ENCODE assay signal across 14 mouse cellular contexts in genomic region chr2:106895326-106896023, GRCm38 (mm10).
DNase-seq lines count a peak whose midpoint lies in the region; ATAC-seq and TF ChIP-seq lines count a peak whose summit lies in the region.
"Had no signal": no experiment of that assay in that cellular context is flagged by ENCODE, and none has a peak within 500 bp of the region (broad histone marks: within the 10 kb centered on the region; RNA-seq: fewer than 3 reads in every experiment).

No protein-coding gene starts in this region.

- H3K27ac ChIP-seq in hindbrain, embryonic 12.5 days: peak overlapping the region; percentile 23; the same call in 1 of the 2 replicates
- peak overlapping the region; percentile 55 for H3K27ac ChIP-seq in midbrain, embryonic 14.5 days (replicated peaks; ENCODE audit: low read depth, low read length)
- no peak overlapping the region for H3K27ac ChIP-seq in liver, postnatal 0 days (ENCODE audit: low read depth)
- H3K27ac ChIP-seq: kidney, postnatal 0 days; left cerebral cortex, adult 2 months had no signal

- no peak for TF ChIP-seq EP300 in liver, postnatal 0 days (IDR thresholded peaks at IDR 0.05; ENCODE audit: low read depth)

- H3K9me3 ChIP-seq in hindbrain, embryonic 12.5 days (replicated peaks): no peaks in the 10 kb centered on the region
- no peaks in the 10 kb centered on the region for H3K9me3 ChIP-seq in midbrain, embryonic 14.5 days (ENCODE audit: control insufficient read depth, low read length)
- no peaks in the 10 kb centered on the region for H3K9me3 ChIP-seq in liver, postnatal 0 days (ENCODE audit: low read length)

- no peaks in the 10 kb centered on the region for H3K27me3 ChIP-seq in hindbrain, embryonic 12.5 days
- H3K27me3 ChIP-seq in midbrain, embryonic 14.5 days (ENCODE audit: control insufficient read depth, insufficient read depth, low read length): no peaks in the 10 kb centered on the region
- H3K27me3 ChIP-seq in liver, postnatal 0 days (ENCODE audit: insufficient read depth, low read length): no peaks in the 10 kb centered on the region

- no peak overlapping the region for H3K9ac ChIP-seq in hindbrain, embryonic 12.5 days
- no peak overlapping the region for H3K9ac ChIP-seq in midbrain, embryonic 14.5 days (replicated peaks; ENCODE audit: low read length)
- H3K9ac ChIP-seq in liver, postnatal 0 days (replicated peaks): no peak overlapping the region

- no peak for TF ChIP-seq POLR2A in brain, embryonic 14.5 days (IDR thresholded peaks at IDR 0.05; ENCODE audit: borderline replicate concordance, extremely low read depth, insufficient read depth, insufficient read length, poor library complexity, severe bottlenecking)

- no peak overlapping the region for H3K4me2 ChIP-seq in hindbrain, embryonic 12.5 days (replicated peaks)
- H3K4me2 ChIP-seq in midbrain, embryonic 14.5 days (ENCODE audit: low read length): no peak overlapping the region
- H3K4me2 ChIP-seq in liver, postnatal 0 days (ENCODE audit: low read depth, low read length): no peak overlapping the region

- no peak for TF ChIP-seq CTCF in brain, embryonic 14.5 days (IDR thresholded peaks at IDR 0.05; ENCODE audit: borderline replicate concordance, extremely low read depth, insufficient read depth, insufficient read length)
- TF ChIP-seq CTCF in liver, postnatal 0 days (IDR thresholded peaks at IDR 0.05; ENCODE audit: low read depth): no peak

- 15% methylated on average over 11 of the region's 11 CpGs for WGBS in hindbrain, embryonic 12.5 days
- 10% methylated on average over 11 of the region's 11 CpGs for WGBS in midbrain, embryonic 14.5 days
- WGBS in liver, postnatal 0 days (ENCODE audit: insufficient replicate concordance): 30% methylated on average over 11 of the region's 11 CpGs

- no peaks in the 10 kb centered on the region for H3K36me3 ChIP-seq in hindbrain, embryonic 12.5 days
- no peaks in the 10 kb centered on the region for H3K36me3 ChIP-seq in midbrain, embryonic 14.5 days (ENCODE audit: control insufficient read depth, insufficient read depth, low read length)
- H3K36me3 ChIP-seq in liver, postnatal 0 days (replicated peaks; ENCODE audit: insufficient read depth, low read length): no peaks in the 10 kb centered on the region

- H3K4me1 ChIP-seq in hindbrain, embryonic 12.5 days: peaks cover 8% of the 10 kb centered on the region
- peaks cover 6% of the 10 kb centered on the region; the same call in 1 of the 2 replicates for H3K4me1 ChIP-seq in midbrain, embryonic 14.5 days (ENCODE audit: control insufficient read depth, insufficient read depth, low read length)
- no peaks in the 10 kb centered on the region for H3K4me1 ChIP-seq in liver, postnatal 0 days (ENCODE audit: insufficient read depth)

- peak; percentile 79 for ATAC-seq in hindbrain, embryonic 12.5 days (ENCODE audit: low FRiP score)
- peak; percentile 88 for ATAC-seq in midbrain, embryonic 14.5 days (ENCODE audit: low FRiP score, low TSS enrichment)
- ATAC-seq in liver, postnatal 0 days: no peak

- no peak overlapping the region for H3K4me3 ChIP-seq in hindbrain, embryonic 12.5 days
- H3K4me3 ChIP-seq in midbrain, embryonic 14.5 days (replicated peaks; ENCODE audit: low read depth, low read length): no peak overlapping the region
- no peak overlapping the region for H3K4me3 ChIP-seq in liver, postnatal 0 days (ENCODE audit: low read depth, low read length)
- H3K4me3 ChIP-seq: left cerebral cortex, adult 2 months had no signal

- peak; percentile 9 for DNase-seq in embryo, embryonic 9.5 days (ENCODE audit: extremely low spot score)
- no peak for DNase-seq in embryo, embryonic 10.5 days (ENCODE audit: low spot score)
- peak; percentile 72 for DNase-seq in brain, embryonic 14.5 days (ENCODE audit: low read depth)
- DNase-seq in midbrain, embryonic 14.5 days: peak; percentile 54
- no peak for DNase-seq in adipocyte (ENCODE audit: low spot score)
- DNase-seq in liver, postnatal 0 days: no peak
- no peak for DNase-seq in ovary, postnatal 36 days (ENCODE audit: low spot score)
- DNase-seq: adrenal gland, adult 8-10 months; cerebellum, adult 18-20 months; gastrocnemius, postnatal 14 days; thymus, postnatal 36 days had no signal

Comparison
In these comparisons a context has a peak if more than half of its experiments do, and no peak if none do; other contexts are left out.
1. DNase-seq: peak in embryo, embryonic 9.5 days (single experiment), brain, embryonic 14.5 days (single experiment) and midbrain, embryonic 14.5 days (single experiment); none in embryo, embryonic 10.5 days (single experiment), adipocyte (single experiment), liver, postnatal 0 days (single experiment) and ovary, postnatal 36 days (single experiment).